Mouse (Mus musculus) megakaryocyte, embryonic 14.5 days (primary cell): ENCODE data around the gene Copb1.

Experiments
- FLI1 ChIP-seq: IDR thresholded peaks from 2 replicates; pipeline ENCODE4 v1.6.1; 2012; ENCODE audit warnings: low read length, inconsistent platforms, mixed read lengths
- GATA1 ChIP-seq: IDR thresholded peaks from 3 replicates; pipeline ENCODE4 v1.6.1; 2012; ENCODE audit warnings: mixed read lengths, low read length, inconsistent platforms, borderline replicate concordance

GRCm38 (mm10) chr7:114275372-114276004 lies 21.0 kb upstream of the Copb1 start:
- TF ChIP-seq GATA1 (no peak), FLI1 (no peak)
